Mouse (Mus musculus) granulocyte monocyte progenitor cell, adult 5-6 weeks (primary cell): ENCODE measurements around the gene Lrrc75b. TPM values are rescaled to one million over a fixed set of nuclear protein-coding genes. Genes with fewer than 3 reads are reported as not detected.
"Not testable (repeated sequence)": the region's sequence is repeated elsewhere in the genome, so short reads cannot be mapped to it uniquely, and the experiment has no call there.

Experiments used
- ATAC-seq: replicated peaks from 2 replicates; pipeline ENCODE4 v1.8.0; 2016; ENCODE audit warnings: mild to moderate bottlenecking, moderate TSS enrichment, inconsistent platforms; ENCODE audit not compliant: poor library complexity, severe bottlenecking
- total RNA-seq, 2 experiments: library from RNA; stranded (forward) in 1 of 2; stranded (reverse) in 1 of 2; fragments of 200-712, 200-1000 nt in 1 of 2; fragments of >200 nt in 1 of 2; fragmentation: Nextera tagmentation in 1 of 2; gene quantifications; 2 replicates each; pipeline ENCODE4 v1.2.3; 2014 to 2017

Gene Lrrc75b
- total RNA-seq, 2 experiments from 2014 or later: not detected

DNA sequence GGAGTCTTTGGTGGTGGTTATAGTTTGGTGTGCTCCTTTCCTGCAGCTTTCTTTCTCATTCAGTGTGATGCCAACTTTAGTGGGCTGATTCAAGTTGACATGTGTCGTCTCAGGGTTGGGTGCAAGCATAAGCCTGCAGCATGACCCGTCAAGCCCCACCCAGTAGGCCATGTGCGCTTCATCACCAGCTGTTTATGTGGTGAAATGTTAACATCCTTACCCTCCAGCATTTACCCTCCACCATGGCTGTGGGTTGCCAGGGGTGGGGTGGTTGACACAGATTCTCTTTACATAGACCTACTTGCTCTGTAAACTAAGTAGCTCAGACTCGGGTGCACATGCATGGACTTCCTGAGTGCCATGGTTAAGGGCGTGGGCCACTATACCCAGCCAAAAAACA is 24.0 kb downstream of the Lrrc75b start:
- ATAC-seq: no peak

GRCm38 (mm10) chr10:75535423-75535822 is 24.7 kb downstream of the Lrrc75b start:
- no peak for ATAC-seq

- ATAC-seq: no peak
Observed at GRCm38 (mm10) chr10:75534934-75535333, 25.2 kb downstream of the Lrrc75b start.

- no peak for ATAC-seq
Observed at GRCm38 (mm10) chr10:75534216-75534615, 25.9 kb downstream of the Lrrc75b start.

GRCm38 (mm10) chr10:75531532-75532090 is 28.5 kb downstream of the Lrrc75b start:
- no peak for ATAC-seq

DNA sequence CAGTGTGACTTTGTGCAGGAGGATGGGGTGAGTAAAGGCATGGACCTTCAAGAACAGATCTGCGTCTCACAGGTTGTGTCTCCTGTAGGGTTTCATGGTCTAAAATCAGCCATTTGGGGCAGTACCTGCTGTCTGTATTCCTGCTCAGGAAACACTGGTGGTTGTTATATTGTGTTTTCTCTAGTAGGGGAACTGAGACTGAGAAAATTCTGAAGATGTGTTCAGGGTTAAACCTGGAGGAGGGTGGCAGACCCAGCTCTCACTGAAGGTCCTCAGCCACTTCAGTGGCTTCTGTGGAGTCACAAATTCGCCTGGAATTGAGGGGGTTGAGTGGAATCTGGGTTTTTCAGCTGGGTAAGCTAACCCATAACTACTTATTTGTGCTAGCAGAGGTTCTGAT is 29.8 kb downstream of the Lrrc75b start:
- ATAC-seq: no peak

DNA sequence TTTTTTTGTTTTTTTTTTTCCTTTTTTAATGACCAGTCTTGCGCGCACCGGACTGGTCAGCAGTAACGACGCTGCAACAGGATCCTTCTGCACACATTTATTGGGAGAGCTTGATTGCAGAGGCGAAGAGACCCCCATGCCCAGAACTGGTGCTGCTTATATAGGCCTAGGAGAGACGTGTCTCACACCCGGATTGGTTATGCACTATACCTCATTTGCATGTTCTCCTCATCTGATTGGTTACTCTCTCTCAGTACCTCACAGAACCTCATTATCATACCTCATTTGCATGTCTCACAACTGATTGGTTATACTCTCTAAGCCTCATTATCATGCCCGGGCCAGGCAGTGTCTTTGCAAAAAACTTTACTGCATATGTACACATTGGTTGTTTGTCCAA is 34.7 kb downstream of the Lrrc75b start:
- not testable (repeated sequence) for ATAC-seq

- no peak for ATAC-seq
Observed at GRCm38 (mm10) chr10:75521643-75522042, 38.5 kb downstream of the Lrrc75b start.

DNA sequence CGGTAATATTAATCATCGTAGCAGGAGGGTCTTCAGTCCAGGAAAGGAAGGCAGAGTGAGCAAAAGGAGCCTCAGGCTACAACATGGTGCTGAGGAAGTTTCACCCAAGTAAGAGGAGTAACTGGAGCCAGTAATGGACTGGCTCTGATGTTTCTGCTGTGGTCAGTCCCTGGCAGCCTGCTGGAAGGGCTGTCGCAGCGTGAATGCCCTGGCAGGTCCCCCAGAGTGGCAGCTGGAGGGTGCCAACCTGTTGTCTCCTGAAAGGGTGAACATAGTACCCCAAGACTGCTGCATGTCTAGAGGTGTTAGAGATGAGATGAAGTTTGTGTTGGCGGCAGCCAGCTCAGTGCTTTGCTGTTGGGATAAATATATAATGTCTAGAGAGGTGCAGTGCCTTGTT is 39.5 kb downstream of the Lrrc75b start:
- ATAC-seq: no peak

DNA sequence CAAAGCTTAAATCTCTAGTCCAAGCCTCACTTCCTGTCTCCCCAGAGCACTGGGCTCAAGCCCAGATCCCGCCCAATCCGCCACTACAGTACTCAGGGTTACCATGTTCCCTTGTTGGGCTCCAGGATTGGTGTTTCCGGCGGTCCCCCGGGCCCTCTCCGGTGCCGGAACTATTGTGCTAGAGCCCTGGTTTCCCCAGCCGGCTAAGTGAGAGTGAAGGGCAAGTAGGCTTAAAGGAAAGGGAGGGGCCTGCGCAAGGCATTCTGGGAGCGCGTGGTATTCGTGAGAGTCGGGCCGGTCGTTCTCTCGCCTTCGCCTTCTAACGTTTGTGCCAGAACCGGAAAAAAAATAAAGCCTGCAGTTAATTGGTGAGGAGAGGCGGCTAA is 42.4 kb downstream of the Lrrc75b start, which contains the start of gene Gucd1:
Gene Gucd1, minus strand, starts transcription at position 215 of the 386 bp plus-strand sequence.
- peak; percentile 82 for ATAC-seq

GRCm38 (mm10) chr10:75517073-75517757 is 42.9 kb downstream of the Lrrc75b start, which contains the start of gene Snrpd3:
Gene Snrpd3 (plus strand): TSS chr10:75517551.
- ATAC-seq: peak; percentile 83

DNA sequence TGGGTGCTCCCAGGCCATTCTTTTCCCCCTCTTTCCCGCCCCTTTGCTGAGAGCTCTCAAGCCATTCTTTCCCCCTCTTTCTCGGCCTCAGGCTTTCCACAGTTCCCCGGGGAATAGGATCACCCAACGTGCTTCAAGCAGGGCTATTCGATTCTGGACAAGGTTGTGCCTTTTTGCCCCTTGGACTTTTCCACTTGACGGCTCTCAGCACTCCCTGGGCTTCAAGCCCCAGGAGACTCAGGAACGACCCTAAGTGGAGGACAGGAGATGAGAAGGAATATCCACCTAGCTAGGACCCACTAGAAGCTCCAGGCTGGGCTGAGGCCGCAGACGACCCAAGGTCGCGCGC is 43.4 kb downstream of the Lrrc75b start:
- ATAC-seq: no peak

DNA sequence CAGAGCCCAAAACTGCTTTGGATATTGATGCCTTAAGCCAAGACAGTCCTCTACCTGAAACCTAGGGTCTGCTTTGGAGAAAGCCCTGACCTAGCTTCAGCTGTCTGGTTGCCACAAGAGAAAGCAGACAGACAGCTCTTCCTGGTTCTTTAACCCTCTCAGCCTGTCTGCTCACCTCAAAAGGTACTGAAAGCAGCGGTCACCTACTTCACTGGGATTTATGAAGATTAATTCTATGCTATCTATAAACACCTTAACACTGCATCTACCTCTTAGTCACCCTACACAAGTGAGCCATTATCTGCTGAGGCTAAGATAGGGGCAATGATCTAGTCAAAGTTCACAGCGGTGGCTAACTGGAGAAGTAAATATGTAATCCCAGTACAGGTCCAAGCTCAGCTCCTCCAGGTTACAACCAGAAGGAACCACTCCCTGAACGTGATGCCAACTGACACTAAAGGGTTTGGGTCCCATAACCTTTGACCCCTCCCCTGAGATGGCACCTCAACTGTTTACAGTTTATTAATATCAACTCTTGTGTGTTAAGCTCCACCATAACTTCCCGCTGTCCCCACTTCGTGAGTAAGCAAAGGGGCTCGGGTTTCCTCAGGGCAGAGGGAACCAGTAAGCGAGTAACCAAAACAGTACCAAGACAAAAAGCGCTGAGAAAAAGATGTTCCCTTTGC is 43.9 kb downstream of the Lrrc75b start:
- no peak for ATAC-seq

DNA sequence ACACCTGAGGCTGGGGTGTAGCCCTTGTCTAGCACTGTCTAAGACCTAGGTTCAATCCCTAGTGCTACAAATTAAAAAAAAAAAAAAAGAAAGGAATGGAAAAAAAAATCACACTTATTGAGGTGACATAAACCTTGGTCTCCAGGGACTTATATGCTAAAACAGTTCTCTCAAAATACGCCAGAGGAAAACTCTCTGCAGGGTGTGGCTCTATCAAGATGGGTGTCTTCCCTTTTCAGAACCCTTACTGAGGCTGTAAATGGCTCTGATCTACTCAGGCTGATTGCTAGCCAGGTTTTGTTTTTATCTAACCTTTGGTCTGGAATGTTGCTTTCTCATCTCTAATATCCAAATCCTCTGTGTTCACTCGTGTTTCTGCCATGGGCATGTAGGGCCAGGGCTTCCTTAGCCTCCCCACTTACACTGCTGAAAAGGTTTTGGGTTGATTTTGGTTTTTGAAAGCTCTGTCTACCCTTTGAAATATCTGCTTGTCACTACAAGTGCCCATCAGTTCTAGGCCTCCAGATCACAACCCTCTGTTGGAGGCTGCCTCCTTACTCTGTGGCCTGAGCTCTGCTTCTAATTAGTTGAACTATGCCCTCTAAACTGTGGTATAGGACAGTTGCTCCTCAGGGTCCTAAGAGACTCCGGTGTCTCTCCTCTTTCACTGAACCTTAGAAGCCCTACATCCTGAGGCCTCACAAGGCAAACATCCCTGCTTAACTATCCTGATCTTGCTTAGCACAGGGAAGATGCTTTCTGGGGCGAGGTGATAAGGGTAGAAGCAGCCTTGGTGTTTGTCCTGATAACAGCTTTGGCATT is 44.7 kb downstream of the Lrrc75b start:
- no peak for ATAC-seq

DNA sequence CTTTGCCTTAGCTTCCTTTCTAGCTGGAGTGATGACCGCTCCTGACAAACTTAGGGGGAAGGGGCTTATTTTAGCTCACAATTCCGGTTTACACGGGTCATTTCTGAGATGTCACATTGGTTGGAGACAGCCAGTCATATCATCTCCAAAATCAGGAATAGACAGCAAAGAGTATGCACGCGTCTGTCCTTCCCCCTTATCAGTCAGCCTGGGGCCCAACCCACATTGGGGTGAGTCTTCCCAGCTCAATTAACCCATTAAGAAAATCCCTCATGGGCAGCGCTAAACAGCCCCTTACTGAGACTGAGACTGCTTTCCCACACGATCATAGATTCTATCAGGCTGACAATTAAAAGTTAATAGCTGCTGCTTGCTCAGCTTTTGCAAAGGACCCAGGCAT is 45.8 kb downstream of the Lrrc75b start:
- ATAC-seq: no peak

DNA sequence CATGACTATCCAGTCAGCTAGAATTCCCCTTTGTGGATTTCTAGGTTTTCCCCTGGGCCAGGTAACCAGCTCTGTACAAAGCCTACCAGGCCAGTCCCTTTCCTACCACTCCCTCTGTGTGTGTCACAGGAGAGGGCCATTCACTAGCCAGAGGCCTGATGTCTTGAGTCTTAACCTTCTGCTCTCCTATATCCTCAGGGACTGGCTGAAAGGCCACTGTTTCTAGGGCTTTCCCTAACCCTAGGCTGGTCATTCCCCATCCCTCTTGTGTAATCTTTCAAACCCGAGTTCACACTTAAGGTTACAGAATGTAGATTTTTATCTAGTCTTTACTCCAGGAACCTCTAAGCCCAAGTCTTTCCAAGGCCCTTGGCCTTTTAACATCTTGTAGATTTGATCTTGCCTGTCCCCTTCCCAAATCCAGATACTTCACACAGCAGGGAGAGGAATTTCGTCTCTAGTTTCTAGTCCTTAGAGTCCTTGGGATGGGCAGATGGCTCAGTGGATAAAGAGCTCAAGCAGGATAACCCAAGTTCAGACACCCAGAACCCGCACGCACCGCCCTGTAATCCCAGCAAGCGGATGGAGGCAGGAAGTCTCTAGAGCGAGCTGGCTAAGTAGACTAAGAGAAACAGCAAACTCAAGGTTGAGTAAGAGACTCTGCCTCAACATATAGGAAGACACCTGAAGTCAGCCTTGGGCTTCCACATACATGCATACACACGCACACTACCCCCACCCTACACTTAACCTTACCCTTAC is 46.6 kb downstream of the Lrrc75b start:
- ATAC-seq: no peak

GRCm38 (mm10) chr10:75512796-75513195 is 47.3 kb downstream of the Lrrc75b start:
- ATAC-seq: no peak

GRCm38 (mm10) chr10:75511897-75512296 is 48.2 kb downstream of the Lrrc75b start:
- ATAC-seq: no peak

DNA sequence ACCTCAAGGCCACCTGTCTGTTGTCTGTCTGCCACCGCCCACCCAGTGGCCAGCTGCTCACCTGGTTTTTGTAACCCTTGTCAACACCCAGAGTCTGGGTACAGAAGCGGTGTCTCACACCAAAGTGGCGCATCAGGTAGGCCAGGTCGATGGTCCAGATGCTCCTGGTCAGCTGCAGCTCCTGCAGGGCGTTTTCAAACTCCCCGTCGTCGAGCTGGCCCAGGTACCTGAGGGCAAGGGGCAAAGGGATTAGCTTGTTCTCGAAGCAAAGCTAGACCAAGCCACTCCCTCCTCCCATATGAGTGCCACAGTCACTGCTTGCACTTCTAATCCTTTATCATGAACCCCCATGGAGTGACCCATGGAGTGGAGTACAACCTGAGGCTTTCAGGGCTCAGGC is 49.1 kb downstream of the Lrrc75b start:
- ATAC-seq: no peak

DNA sequence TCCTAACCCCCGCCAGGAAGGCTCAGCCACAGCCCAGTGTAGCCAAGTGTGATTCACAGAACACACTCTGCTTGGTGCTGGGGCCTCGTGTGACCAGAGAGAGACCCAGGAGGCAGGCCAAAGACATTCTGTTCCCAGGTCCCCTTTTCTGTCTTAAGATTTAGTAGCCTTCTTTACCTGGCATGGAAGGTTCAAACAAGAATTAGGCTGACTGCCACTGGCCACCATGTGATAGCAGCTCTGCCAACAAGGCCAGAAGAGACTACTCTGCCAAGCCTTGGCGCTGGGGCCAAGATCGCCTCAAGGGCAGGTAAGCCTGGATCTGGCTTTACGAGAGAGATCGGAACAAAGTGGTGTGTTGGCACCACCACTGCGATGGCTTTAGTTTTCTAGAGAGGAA is 49.7 kb downstream of the Lrrc75b start:
- no peak for ATAC-seq
